In the genomic region with DNA sequence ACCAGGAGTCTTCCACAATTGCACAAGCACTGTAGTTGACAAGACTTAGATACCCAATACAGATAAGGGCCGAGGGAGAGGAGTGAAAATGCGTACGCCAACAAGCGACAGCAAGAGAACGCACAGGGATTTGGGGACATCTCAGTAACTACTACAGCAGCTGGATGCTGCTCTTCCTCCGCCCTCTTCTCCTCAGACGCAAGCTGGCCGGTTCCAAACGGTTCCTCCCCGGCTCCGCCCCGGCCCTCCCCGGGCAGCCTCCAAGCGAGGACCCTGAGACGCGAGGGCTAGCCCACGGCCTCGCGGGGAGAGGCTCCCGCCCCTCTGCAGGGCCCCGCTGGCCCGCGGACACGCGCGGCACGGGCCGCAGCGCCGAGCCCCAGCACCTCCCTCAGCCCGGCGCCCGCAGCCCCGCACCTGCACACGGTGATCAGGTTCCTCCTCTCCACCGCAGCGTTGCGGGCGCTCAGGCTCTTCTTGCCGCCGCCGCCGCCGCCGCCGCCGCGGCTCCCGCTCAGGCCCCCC, we compare ENCODE assay signal across 8 mouse cellular contexts. TPM values are rescaled to one million over a fixed set of nuclear protein-coding genes. Genes with fewer than 3 reads are reported as not detected.
A peak's percentile ranks its signal among the peaks of the same experiment; 100 is the strongest.
DNase-seq lines count a peak whose midpoint lies in the region; ATAC-seq and TF ChIP-seq lines count a peak whose summit lies in the region.

No protein-coding gene starts in this region.

- H3K36me3 ChIP-seq in CH12.LX (replicated peaks in 1 of 2; ENCODE audit: control insufficient read depth in 1 of 2, insufficient read depth in 1 of 2, low read length in 1 of 2), result no peaks in the 10 kb centered on the region
- H3K36me3 ChIP-seq in forebrain, embryonic 13.5 days (ENCODE audit: poor library complexity, severe bottlenecking), result no peaks in the 10 kb centered on the region
- H3K36me3 ChIP-seq in liver, embryonic 13.5 days, result no peaks in the 10 kb centered on the region
- H3K36me3 ChIP-seq in stomach, embryonic 16.5 days (ENCODE audit: control insufficient read depth, insufficient read depth, low read length), result no peaks in the 10 kb centered on the region

- H3K4me2 ChIP-seq in CH12.LX (ENCODE audit: insufficient read depth, low read depth, poor library complexity, severe bottlenecking), result peak overlapping the region; percentile 58
- H3K4me2 ChIP-seq in forebrain, embryonic 13.5 days, result peak overlapping the region; percentile 74
- H3K4me2 ChIP-seq in liver, embryonic 13.5 days, result peak overlapping the region; percentile 89
- H3K4me2 ChIP-seq in stomach, embryonic 16.5 days (ENCODE audit: low read depth, low read length), result peak overlapping the region; percentile 99

- H3K27ac ChIP-seq in CH12.LX (ENCODE audit: insufficient read depth, low read depth), result no peak overlapping the region
- H3K27ac ChIP-seq in forebrain, embryonic 13.5 days, result peak overlapping the region; percentile 86
- no peak overlapping the region for H3K27ac ChIP-seq in liver, embryonic 13.5 days
- H3K27ac ChIP-seq in stomach, embryonic 16.5 days (ENCODE audit: low read length), result peak overlapping the region; percentile 38; the same call in 1 of the 2 replicates

- no peak for TF ChIP-seq CTCF in CH12.LX (conservative IDR thresholded peaks at IDR 0.05 in 1 of 2, IDR thresholded peaks at IDR 0.05 in 1 of 2; ENCODE audit: low read depth in 2 of 2, low read length in 2 of 2)

- in situ Hi-C loops in CH12.LX (cut with MboI; ENCODE audit: low pct_ligation_motif_present, low pct_unique_long_range_greater_than_20kb, low sequenced_read_pairs), result no loop called here

- H3K9ac ChIP-seq in CH12.LX (ENCODE audit: insufficient read depth, low read depth), result no peak overlapping the region; the same call in 1 of the 2 replicates
- peak overlapping the region; percentile 91 for H3K9ac ChIP-seq in forebrain, embryonic 13.5 days
- H3K9ac ChIP-seq in liver, embryonic 13.5 days, result peak overlapping the region; percentile 43
- H3K9ac ChIP-seq in stomach, embryonic 16.5 days (ENCODE audit: low read length), result peak overlapping the region; percentile 77

- TF ChIP-seq EP300 in CH12.LX (IDR thresholded peaks at IDR 0.05; ENCODE audit: low read length), result no peak

- H3K4me3 ChIP-seq in CH12.LX (replicated peaks in 1 of 3; ENCODE audit: low read depth in 2 of 3, low read length in 2 of 3, poor library complexity in 1 of 3), result peak overlapping the region in 1 of 3 experiments; percentile 72
- H3K4me3 ChIP-seq in forebrain, embryonic 13.5 days, result peak overlapping the region; percentile 90
- H3K4me3 ChIP-seq in liver, embryonic 13.5 days (replicated peaks), result peak overlapping the region; percentile 64
- peak overlapping the region; percentile 86 for H3K4me3 ChIP-seq in stomach, embryonic 16.5 days (replicated peaks; ENCODE audit: low read length)

- no peak for TF ChIP-seq POLR2A in CH12.LX (IDR thresholded peaks at IDR 0.05; ENCODE audit: low read depth, low read length)

- H3K9me3 ChIP-seq in CH12.LX (replicated peaks; ENCODE audit: low read length), result peaks cover 7% of the 10 kb centered on the region
- H3K9me3 ChIP-seq in forebrain, embryonic 13.5 days (replicated peaks), result no peaks in the 10 kb centered on the region
- no peaks in the 10 kb centered on the region for H3K9me3 ChIP-seq in liver, embryonic 13.5 days (replicated peaks)
- no peaks in the 10 kb centered on the region for H3K9me3 ChIP-seq in stomach, embryonic 16.5 days (replicated peaks; ENCODE audit: control insufficient read depth, low read length)

- H3K79me2 ChIP-seq in CH12.LX (replicated peaks; ENCODE audit: control insufficient read depth, extremely low read depth, insufficient read depth, poor library complexity, severe bottlenecking), result no peaks in the 10 kb centered on the region

- intact Hi-C loops in heart, postnatal 14 days (cut with DNase I), result loop anchor here (10.0 kb wide), 1 partner anchor 243 kb away; no protein-coding TSS in a partner anchor

- H3K4me1 ChIP-seq in CH12.LX (ENCODE audit: control insufficient read depth in 1 of 2, insufficient read depth in 2 of 2), result no peaks in the 10 kb centered on the region
- no peaks in the 10 kb centered on the region for H3K4me1 ChIP-seq in forebrain, embryonic 13.5 days
- peaks cover 8% of the 10 kb centered on the region for H3K4me1 ChIP-seq in liver, embryonic 13.5 days (replicated peaks)
- no peaks in the 10 kb centered on the region for H3K4me1 ChIP-seq in stomach, embryonic 16.5 days (ENCODE audit: control insufficient read depth, insufficient read depth, low read length)

- peak; percentile 65 for ATAC-seq in forebrain, embryonic 13.5 days
- peak; percentile 51 for ATAC-seq in liver, embryonic 13.5 days (ENCODE audit: low read depth)
- ATAC-seq in stomach, embryonic 16.5 days (ENCODE audit: insufficient read depth, low FRiP score), result peak; percentile 67

- DNase-seq in CH12.LX (ENCODE audit: extremely low read depth), result no peak
- peak; percentile 14 for DNase-seq in c-Kit-positive CD71-negative TER-119-negative erythroid progenitor cells, embryonic 14.5 days (ENCODE audit: low read depth)
- peak; percentile 37 to 42 for DNase-seq in heart, postnatal 14 days
- DNase-seq in kidney, postnatal 4 days, result peak; percentile 54 to 67
- peak; percentile 1 for DNase-seq in liver, embryonic 13.5 days
- peak; percentile 74 for DNase-seq in naive thymus-derived CD4-positive, alpha-beta T cell, adult 2 months (ENCODE audit: low read depth)

- no peaks in the 10 kb centered on the region for H3K27me3 ChIP-seq in CH12.LX (replicated peaks)
- H3K27me3 ChIP-seq in forebrain, embryonic 13.5 days, result no peaks in the 10 kb centered on the region
- H3K27me3 ChIP-seq in liver, embryonic 13.5 days, result peaks cover 21% of the 10 kb centered on the region
- no peaks in the 10 kb centered on the region for H3K27me3 ChIP-seq in stomach, embryonic 16.5 days (ENCODE audit: control insufficient read depth, insufficient read depth, low read length)

- no peak for TF ChIP-seq RAD21 in CH12.LX (IDR thresholded peaks at IDR 0.05; ENCODE audit: low read depth, low read length)

- dilution Hi-C loops in CH12.LX (cut with MboI; ENCODE audit: extremely low pct_ligation_motif_present, extremely low pct_unique_long_range_greater_than_20kb, low sequenced_read_pairs), result no loop called here

- WGBS in forebrain, embryonic 13.5 days, result under 1% methylated on average over 18 of the region's 49 CpGs
- 1% methylated on average over 42 of the region's 49 CpGs for WGBS in liver, embryonic 13.5 days (ENCODE audit: insufficient replicate concordance)
- WGBS in stomach, embryonic 16.5 days, result under 1% methylated on average over 46 of the region's 49 CpGs

TF ChIP-seq in CH12.LX, 34 proteins besides CTCF, POLR2A, EP300 and RAD21:
- TF ChIP-seq MAFK (IDR thresholded peaks at IDR 0.05; ENCODE audit: insufficient replicate concordance, low read length) (no peak), HCFC1 (IDR thresholded peaks at IDR 0.05; ENCODE audit: low read depth, low read length) (no peak), UBTF (IDR thresholded peaks at IDR 0.05; ENCODE audit: low read depth, low read length) (0 out of 2 replicates have a peak, but pooled peaks have one; percentile 40), ETS1 (conservative IDR thresholded peaks at IDR 0.05; ENCODE audit: low read depth, low read length) (no peak)

RNA-seq across cellular contexts. Expression of gene Rundc3b, which starts 0.6 kb away (rescaled TPM):
- total RNA-seq in CH12.LX (2012; rRNA removed) (0.13 TPM in 2 replicates), CH12.LX (2014; rRNA removed) (0.07 and 0.09 TPM in 2 replicates)
- 0.09 TPM in 1 of 2 replicates, not detected in the other for polyA plus RNA-seq in CH12.LX (2012; ENCODE audit: insufficient read length, low read depth)
- 16.9 and 18.8 TPM in 2 replicates for polyA plus RNA-seq in forebrain, embryonic 13.5 days (2015; fragmentation: Nextera tagmentation; extraction: Ambion mirVana)
- under 1 TPM; 0.63 to 0.76 TPM for total RNA-seq in heart, postnatal 14 days (2021)
- polyA plus RNA-seq in liver, embryonic 13.5 days (2015; fragmentation: Nextera tagmentation; extraction: Ambion mirVana), result 0.18 and 0.24 TPM in 2 replicates
- polyA plus RNA-seq in stomach, embryonic 16.5 days (2015; fragmentation: Nextera tagmentation; extraction: Ambion mirVana), result 1.7 and 2.0 TPM in 2 replicates

RNA-seq across cellular contexts. Expression of gene Abcb1a, which starts 37.7 kb away (rescaled TPM):
- total RNA-seq in CH12.LX (2012; rRNA removed) (0.42 and 0.93 TPM in 2 replicates), CH12.LX (2014; rRNA removed) (0.82 and 1.2 TPM in 2 replicates)
- polyA plus RNA-seq in CH12.LX (2012; ENCODE audit: insufficient read length, low read depth), result 1.4 and 1.5 TPM in 2 replicates
- polyA plus RNA-seq in forebrain, embryonic 13.5 days (2015; fragmentation: Nextera tagmentation; extraction: Ambion mirVana), result 0.71 and 0.88 TPM in 2 replicates
- total RNA-seq in heart, postnatal 14 days (2021), result 10 to 100 TPM; 11.6 to 14.8 TPM
- polyA plus RNA-seq in liver, embryonic 13.5 days (2015; fragmentation: Nextera tagmentation; extraction: Ambion mirVana), result 0.44 and 0.54 TPM in 2 replicates
- 0.90 and 1.5 TPM in 2 replicates for polyA plus RNA-seq in stomach, embryonic 16.5 days (2015; fragmentation: Nextera tagmentation; extraction: Ambion mirVana)

Comparison
In these comparisons a context has a peak if more than half of its experiments do, and no peak if none do; other contexts are left out.
1. H3K27ac ChIP-seq: peak in forebrain, embryonic 13.5 days (single experiment) and stomach, embryonic 16.5 days (single experiment); none in CH12.LX (single experiment) and liver, embryonic 13.5 days (single experiment).
2. Peak in every context shown above with its lines, with median percentiles within 50 percentile points of each other: H3K4me2 ChIP-seq and ATAC-seq.